Mouse (Mus musculus) NIH3T3 (cell line): ENCODE results near the gene Cdk2ap2.

ENCODE experiments used
- DNase-seq: peaks from one replicate; pipeline ENCODE4 v3.0.0-alpha.2; 2012; ENCODE audit warnings: low read depth

Cdk2ap2 gene

GRCm38 (mm10) chr19:4094774-4095303, 2.1 kb upstream of the Cdk2ap2 start:
- DNase-seq = peak; percentile 51

- no peak for DNase-seq
Measured at GRCm38 (mm10) chr19:4095802-4096201, 1.2 kb upstream of the Cdk2ap2 start.

- DNase-seq = peak; percentile 94
Measured at GRCm38 (mm10) chr19:4097441-4097825, 451 bp downstream of the Cdk2ap2 start.

- DNase-seq = no peak
Measured at GRCm38 (mm10) chr19:4098426-4098825, 1.4 kb downstream of the Cdk2ap2 start.

- DNase-seq = peak; percentile 99
Measured at GRCm38 (mm10) chr19:4099056-4099455, 2.1 kb downstream of the Cdk2ap2 start.

GRCm38 (mm10) chr19:4099837-4100717, 3.1 kb downstream of the Cdk2ap2 start, which contains the start of gene Pitpnm1:
Gene Pitpnm1, plus strand, starts transcription at chr19:4099998.
- peak; percentile 89 for DNase-seq

GRCm38 (mm10) chr19:4100718-4101261, 3.8 kb downstream of the Cdk2ap2 start:
- DNase-seq = no peak

- DNase-seq = no peak
Measured at GRCm38 (mm10) chr19:4101466-4101865, 4.5 kb downstream of the Cdk2ap2 start.

GRCm38 (mm10) chr19:4102049-4102448, 5.1 kb downstream of the Cdk2ap2 start:
- no peak for DNase-seq

- DNase-seq = no peak
Measured at GRCm38 (mm10) chr19:4102626-4103025, 5.6 kb downstream of the Cdk2ap2 start.

GRCm38 (mm10) chr19:4103294-4103693, 6.3 kb downstream of the Cdk2ap2 start:
- no peak for DNase-seq

GRCm38 (mm10) chr19:4103792-4104191, 6.8 kb downstream of the Cdk2ap2 start:
- DNase-seq = no peak

- DNase-seq = no peak
Measured at GRCm38 (mm10) chr19:4104675-4105194, 7.8 kb downstream of the Cdk2ap2 start.

GRCm38 (mm10) chr19:4106654-4107053, 9.7 kb downstream of the Cdk2ap2 start:
- DNase-seq = no peak

- no peak for DNase-seq
Measured at GRCm38 (mm10) chr19:4108535-4108934, 11.6 kb downstream of the Cdk2ap2 start.

GRCm38 (mm10) chr19:4112063-4112960, 15.3 kb downstream of the Cdk2ap2 start:
- no peak for DNase-seq

GRCm38 (mm10) chr19:4113186-4113805, 16.3 kb downstream of the Cdk2ap2 start:
- DNase-seq = peak; percentile 99

GRCm38 (mm10) chr19:4113806-4114230, 16.8 kb downstream of the Cdk2ap2 start:
- peak; percentile 63 for DNase-seq

- no peak for DNase-seq
Measured at GRCm38 (mm10) chr19:4114551-4114950, 17.6 kb downstream of the Cdk2ap2 start.

- DNase-seq = no peak
Measured at GRCm38 (mm10) chr19:4115144-4115543, 18.2 kb downstream of the Cdk2ap2 start.

- no peak for DNase-seq
Measured at GRCm38 (mm10) chr19:4115816-4116215, 18.8 kb downstream of the Cdk2ap2 start.
